Mouse (Mus musculus): ENCODE measurements around the gene Kmt2d. TPM values are rescaled to one million over a fixed set of nuclear protein-coding genes. Genes with fewer than 3 reads are reported as not detected.

Kmt2d gene
- polyA plus RNA-seq, 1 experiment from 2014 or later: 12.4 TPM

DNA sequence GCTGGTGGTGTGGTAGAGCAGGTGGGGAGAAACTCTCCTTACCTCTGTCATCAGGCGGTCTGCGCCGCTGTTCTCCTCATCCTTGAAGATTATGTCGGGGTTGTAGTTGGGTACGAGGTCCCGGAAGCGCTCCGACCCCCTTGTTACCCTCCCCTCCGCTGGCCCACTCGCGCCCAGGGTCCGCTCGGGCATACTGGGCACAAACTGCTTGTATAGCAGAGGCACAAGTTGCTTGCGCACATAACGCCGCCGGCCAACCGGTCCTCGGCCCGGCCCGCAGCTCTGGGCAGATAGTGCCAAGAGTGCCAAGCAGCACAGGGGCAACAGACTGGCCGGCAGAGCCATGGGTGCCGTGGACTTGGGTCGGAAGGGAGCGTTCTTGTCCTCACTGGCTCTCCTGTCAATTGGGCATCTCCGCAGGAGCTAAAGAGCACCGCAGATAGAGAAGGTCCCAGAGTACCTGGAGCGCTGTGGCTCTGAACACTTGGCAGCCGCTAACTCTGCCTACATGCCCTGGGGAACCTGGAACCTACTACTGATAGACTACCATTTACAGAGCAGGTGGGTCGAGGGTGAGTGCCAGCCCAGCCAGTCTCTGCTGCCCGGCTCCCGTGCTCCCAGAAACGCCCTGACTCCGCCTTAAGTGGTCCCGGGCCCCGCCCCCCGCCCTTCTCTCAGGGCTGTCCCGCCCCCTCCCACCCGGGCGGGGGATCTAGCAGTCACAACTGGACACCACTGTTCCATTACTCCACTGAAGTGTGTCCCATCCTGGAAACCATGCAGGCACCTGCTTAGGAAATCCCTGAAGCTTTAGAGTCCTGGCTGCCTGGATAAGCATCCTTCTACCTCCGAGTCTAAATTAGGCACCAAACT lies 27.2 kb upstream of the Kmt2d start, which contains the start of gene Dhh:
TSS of gene Dhh (minus strand) at position 613 of the 873 bp plus-strand sequence.
- under 1% methylated on average over 41 of the region's 41 CpGs for WGBS
- Histone ChIP-seq H3K4me3 (ENCODE audit: low read length) (peak within 1 kb of the TSS; percentile 41), H3K9ac (replicated peaks; ENCODE audit: low read length) (peak within 1 kb of the TSS; percentile 32), H3K9me3 (ENCODE audit: low read length) (no peaks in the 10 kb centered on the region), H3K27ac (ENCODE audit: low read length) (no peak within 1 kb of the TSS), H3K27me3 (ENCODE audit: insufficient read depth, low read length) (peaks cover 68% of the 10 kb centered on the region), H3K36me3 (ENCODE audit: insufficient read depth, low read length) (no peaks in the 10 kb centered on the region), H3K4me2 (replicated peaks; ENCODE audit: low read depth, low read length) (peak within 1 kb of the TSS; percentile 50), H3K4me1 (ENCODE audit: insufficient read depth, low read length) (peaks cover 45% of the 10 kb centered on the region)
- ATAC-seq (ENCODE audit: low FRiP score, low TSS enrichment): peak; percentile 40; the same call in 1 of the 2 replicates

DNA sequence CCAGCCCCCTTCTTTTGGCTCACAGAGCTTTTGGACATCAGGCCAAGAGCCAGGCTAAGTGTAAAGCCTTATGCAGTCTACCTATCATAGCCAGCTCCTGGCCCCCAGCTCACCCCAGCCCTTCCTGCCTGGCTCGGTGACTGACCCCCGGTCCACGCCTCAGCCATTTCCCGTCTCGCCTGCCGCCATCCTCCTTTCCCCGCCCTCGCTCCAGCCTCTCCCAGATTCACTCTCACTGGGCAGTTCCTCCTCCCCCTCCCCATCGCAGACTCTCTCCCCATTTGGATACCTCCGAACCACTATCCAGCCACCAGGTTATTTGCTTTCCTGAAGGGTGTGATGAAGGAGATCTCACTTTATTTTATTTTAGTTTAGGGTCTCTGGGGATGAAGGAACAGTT lies 26.5 kb upstream of the Kmt2d start:
- no peak for ATAC-seq (ENCODE audit: low FRiP score, low TSS enrichment)
- peaks cover 45% of the 10 kb centered on the region for H3K4me1 ChIP-seq (ENCODE audit: insufficient read depth, low read length)
- 2% methylated on average over 10 of the region's 10 CpGs for WGBS
- no peak overlapping the region for H3K9ac ChIP-seq (replicated peaks; ENCODE audit: low read length)
- peak overlapping the region; percentile 50 for H3K4me2 ChIP-seq (replicated peaks; ENCODE audit: low read depth, low read length)
- no peaks in the 10 kb centered on the region for H3K9me3 ChIP-seq (ENCODE audit: low read length)
- no peaks in the 10 kb centered on the region for H3K36me3 ChIP-seq (ENCODE audit: insufficient read depth, low read length)
- peaks cover 73% of the 10 kb centered on the region for H3K27me3 ChIP-seq (ENCODE audit: insufficient read depth, low read length)
- peak overlapping the region; percentile 41 for H3K4me3 ChIP-seq (ENCODE audit: low read length)
- no peak overlapping the region for H3K27ac ChIP-seq (ENCODE audit: low read length)

DNA sequence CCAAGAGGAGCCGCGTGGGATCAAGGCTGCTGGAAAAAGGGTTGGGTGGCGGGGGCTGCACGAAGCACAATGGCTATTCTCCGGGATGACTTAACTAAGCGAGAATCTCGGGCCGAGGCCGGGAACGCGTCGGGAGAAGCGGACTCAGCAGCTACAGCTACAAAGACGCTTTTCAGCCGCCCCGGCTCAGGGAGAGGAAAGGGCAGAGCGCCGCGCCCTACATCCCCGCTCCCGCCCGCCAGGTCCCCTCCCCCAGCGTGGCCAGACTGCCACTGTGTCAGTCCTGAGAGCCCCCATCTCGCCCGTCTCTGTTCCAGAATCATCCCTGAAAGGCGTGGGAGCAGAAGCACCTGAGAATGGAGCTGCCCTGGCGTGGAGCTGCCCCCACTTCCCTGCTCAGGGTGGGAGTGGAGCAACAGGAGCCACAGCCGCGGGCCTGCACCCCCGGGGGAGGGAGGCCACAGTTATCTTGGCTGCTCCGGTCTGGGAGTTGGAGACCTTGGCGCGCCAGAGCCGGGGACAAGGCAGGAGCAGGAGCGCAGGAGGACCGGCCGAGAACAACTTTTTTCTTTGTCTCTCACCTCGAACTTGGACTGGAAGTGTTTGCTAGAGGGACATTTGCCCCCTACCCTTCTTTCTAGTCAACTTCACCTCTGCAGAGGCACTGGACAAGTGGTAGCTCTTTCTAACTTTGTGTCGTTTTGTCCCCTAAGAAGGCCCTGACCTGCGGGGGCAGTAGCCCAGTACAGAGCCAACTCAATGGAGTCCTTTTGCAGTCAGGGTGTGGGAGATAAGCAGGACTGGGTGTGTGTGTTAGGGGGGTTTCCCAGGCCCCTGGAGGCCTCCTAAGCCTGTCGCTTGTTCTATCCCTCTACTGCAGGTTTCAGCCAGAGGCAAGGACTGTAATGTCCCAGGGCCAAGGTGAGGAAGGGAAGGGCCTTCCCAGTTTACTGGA lies 24.9 kb upstream of the Kmt2d start:
- peaks cover 50% of the 10 kb centered on the region for H3K4me1 ChIP-seq (ENCODE audit: insufficient read depth, low read length)
- H3K4me2 ChIP-seq (replicated peaks; ENCODE audit: low read depth, low read length): peak overlapping the region; percentile 47
- peak overlapping the region; percentile 30 for H3K4me3 ChIP-seq (ENCODE audit: low read length)
- H3K9me3 ChIP-seq (ENCODE audit: low read length): no peaks in the 10 kb centered on the region
- no peak overlapping the region for H3K27ac ChIP-seq (ENCODE audit: low read length)
- no peak for ATAC-seq (ENCODE audit: low FRiP score, low TSS enrichment)
- peaks cover 73% of the 10 kb centered on the region for H3K27me3 ChIP-seq (ENCODE audit: insufficient read depth, low read length)
- 4% methylated on average over 35 of the region's 41 CpGs for WGBS
- H3K9ac ChIP-seq (replicated peaks; ENCODE audit: low read length): peak overlapping the region; percentile 4; the same call in 1 of the 2 replicates
- H3K36me3 ChIP-seq (ENCODE audit: insufficient read depth, low read length): no peaks in the 10 kb centered on the region

DNA sequence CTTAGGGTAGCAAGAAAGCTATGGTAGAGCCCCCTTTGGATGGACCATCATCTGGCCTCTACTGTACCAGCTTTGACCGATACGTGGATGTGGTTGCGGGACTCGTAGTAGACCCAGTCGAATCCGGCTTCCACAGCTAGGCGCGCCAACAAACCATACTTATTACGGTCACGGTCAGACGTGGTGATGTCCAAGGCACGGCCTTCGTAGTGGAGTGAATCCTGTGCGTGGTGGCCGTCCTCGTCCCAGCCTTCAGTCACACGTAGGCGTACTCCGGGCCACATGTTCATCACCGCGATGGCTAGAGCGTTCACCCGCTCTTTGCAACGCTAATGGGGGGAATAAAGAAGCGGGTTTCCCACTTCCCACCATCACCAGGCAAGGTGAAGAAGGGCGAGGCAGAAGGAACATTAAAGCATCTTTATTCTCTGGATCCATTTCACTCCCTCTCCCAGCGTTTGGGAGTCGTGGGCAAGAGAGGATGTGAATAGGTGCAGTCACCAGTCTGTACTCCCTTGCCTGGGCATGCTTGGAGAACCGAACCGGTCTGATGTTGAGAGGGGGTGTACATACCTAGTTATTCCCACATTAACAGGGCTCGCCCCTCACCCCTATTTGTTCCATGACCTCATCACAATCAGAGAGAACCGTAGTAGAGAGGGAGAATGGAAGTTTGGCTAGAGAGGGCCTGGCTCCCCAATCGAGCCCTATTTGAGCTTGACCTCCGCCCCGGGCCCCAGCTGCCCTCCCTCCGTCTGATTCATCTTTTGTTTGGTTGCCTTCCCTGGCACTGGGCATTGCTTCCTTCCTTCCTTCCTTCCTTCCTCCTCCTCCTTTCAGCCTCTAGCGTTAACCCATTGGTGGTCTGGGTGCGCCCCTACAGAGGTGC lies 24.0 kb upstream of the Kmt2d start:
- Histone ChIP-seq H3K9ac (replicated peaks; ENCODE audit: low read length) (peak overlapping the region; percentile 50), H3K4me3 (ENCODE audit: low read length) (peak overlapping the region; percentile 57), H3K4me2 (replicated peaks; ENCODE audit: low read depth, low read length) (peak overlapping the region; percentile 97), H3K27me3 (ENCODE audit: insufficient read depth, low read length) (peaks cover 69% of the 10 kb centered on the region), H3K4me1 (ENCODE audit: insufficient read depth, low read length) (peaks cover 50% of the 10 kb centered on the region), H3K27ac (ENCODE audit: low read length) (no peak overlapping the region), H3K36me3 (ENCODE audit: insufficient read depth, low read length) (no peaks in the 10 kb centered on the region), H3K9me3 (ENCODE audit: low read length) (no peaks in the 10 kb centered on the region)
- ATAC-seq (ENCODE audit: low FRiP score, low TSS enrichment): no peak
- WGBS: 4% methylated on average over 37 of the region's 38 CpGs

DNA sequence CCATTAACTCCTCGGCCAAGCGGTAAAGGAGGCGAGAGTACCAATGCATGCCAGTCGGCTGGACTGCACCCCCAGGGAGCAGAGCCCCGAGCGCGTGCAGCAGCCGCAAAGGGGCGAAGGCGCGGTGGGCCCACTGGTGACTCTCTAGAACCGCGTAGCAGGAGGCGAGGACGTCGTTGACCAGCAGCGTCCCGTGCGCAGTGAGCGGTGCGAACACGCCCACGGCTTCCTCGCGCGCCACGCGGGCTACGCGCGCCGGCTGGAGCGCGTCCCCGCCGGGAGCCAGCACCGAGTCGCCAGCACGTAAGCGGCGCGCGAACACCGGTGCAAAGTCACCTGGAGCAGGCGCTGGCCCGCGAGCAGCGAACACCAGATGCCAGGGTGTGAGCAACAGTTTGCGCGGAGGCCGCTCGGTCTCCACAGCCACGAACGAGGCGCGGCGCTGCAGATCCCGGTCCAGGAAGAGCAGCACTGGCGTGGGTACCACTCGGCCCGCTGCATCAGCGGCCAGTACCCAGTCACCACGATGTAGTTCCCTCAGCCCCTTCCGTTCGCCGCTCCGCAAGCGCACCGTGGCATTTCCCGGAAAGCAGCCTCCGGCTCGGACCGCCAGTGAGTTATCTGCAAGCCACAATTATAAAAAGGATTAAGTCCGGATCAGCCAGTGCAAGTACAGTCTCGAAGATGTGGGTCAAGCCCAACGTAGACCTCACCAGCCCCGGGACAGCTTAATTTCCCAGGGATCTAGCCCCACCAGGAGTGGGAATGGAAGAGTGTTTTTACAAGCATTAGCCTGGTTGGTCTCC lies 23.1 kb upstream of the Kmt2d start, which contains the start of gene Rhebl1:
TSS of gene Rhebl1 (minus strand) at position 601 of the 806 bp plus-strand sequence.
- no peaks in the 10 kb centered on the region for H3K9me3 ChIP-seq (ENCODE audit: low read length)
- H3K4me2 ChIP-seq (replicated peaks; ENCODE audit: low read depth, low read length): peak within 1 kb of the TSS; percentile 97
- WGBS: under 1% methylated on average over 77 of the region's 77 CpGs
- H3K4me1 ChIP-seq (ENCODE audit: insufficient read depth, low read length): peaks cover 50% of the 10 kb centered on the region
- no peaks in the 10 kb centered on the region for H3K36me3 ChIP-seq (ENCODE audit: insufficient read depth, low read length)
- H3K9ac ChIP-seq (replicated peaks; ENCODE audit: low read length): peak within 1 kb of the TSS; percentile 50
- peak within 1 kb of the TSS; percentile 57 for H3K4me3 ChIP-seq (ENCODE audit: low read length)
- H3K27me3 ChIP-seq (ENCODE audit: insufficient read depth, low read length): peaks cover 65% of the 10 kb centered on the region
- no peak within 1 kb of the TSS for H3K27ac ChIP-seq (ENCODE audit: low read length)
- ATAC-seq (ENCODE audit: low FRiP score, low TSS enrichment): no peak

DNA sequence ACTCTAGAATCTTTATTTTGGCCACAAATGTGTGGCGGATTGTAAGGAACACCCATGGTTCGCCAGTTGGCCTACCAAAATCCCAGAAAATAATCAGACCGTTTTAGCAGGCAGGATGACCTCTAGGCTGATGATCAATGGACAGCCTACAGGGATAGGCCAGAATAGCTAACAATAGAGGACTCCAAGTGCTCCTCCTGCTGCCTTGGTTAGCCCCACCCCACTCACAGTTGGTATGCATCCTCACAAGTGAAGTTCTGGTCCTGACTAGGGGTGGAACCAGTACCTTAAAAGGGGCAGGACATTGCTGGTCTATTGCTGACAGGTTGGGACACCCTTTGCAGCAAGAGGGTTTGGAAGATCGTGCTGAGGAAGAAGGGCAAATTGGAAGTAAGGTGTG lies 22.0 kb upstream of the Kmt2d start:
- H3K4me1 ChIP-seq (ENCODE audit: insufficient read depth, low read length): peaks cover 42% of the 10 kb centered on the region
- H3K36me3 ChIP-seq (ENCODE audit: insufficient read depth, low read length): no peaks in the 10 kb centered on the region
- peaks cover 54% of the 10 kb centered on the region for H3K27me3 ChIP-seq (ENCODE audit: insufficient read depth, low read length)
- no peak overlapping the region for H3K4me2 ChIP-seq (replicated peaks; ENCODE audit: low read depth, low read length)
- ATAC-seq (ENCODE audit: low FRiP score, low TSS enrichment): no peak
- no peak overlapping the region for H3K9ac ChIP-seq (replicated peaks; ENCODE audit: low read length)
- H3K9me3 ChIP-seq (ENCODE audit: low read length): no peaks in the 10 kb centered on the region
- no peak overlapping the region for H3K27ac ChIP-seq (ENCODE audit: low read length)
- H3K4me3 ChIP-seq (ENCODE audit: low read length): no peak overlapping the region
- WGBS: 58% methylated on average over 4 of the region's 4 CpGs

DNA sequence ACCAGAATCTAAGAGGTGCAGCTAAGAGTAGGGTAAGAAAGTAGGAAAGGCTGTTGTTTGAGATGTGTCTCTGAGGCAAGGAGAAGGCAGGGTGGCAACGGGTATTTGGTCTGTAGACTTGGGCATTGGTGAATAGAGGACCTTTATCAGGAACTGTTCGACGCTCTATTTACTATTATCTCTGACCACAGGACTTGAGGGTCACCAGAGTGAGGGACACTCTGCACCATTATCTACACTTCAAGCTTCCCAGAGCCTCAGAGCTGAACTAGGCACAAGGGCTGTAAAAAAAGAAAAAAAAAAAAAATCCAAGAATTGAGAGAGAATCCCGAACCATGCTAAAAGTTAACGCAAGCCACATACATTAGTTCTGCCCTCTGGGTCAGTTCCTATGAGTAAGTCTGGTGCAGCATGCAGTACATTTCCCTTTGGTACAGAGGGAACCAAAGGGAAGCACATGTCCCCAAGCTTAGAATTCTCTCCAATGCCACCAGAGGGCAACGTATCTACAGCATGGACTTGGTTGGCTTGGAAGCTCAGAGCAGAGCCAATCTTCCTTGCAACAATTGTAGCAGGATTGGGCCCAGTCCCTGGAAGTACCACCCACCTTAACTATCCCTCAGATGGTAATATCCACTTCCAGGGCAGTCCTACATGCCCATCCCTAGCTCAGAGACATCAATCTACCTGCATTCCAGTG lies 21.1 kb upstream of the Kmt2d start:
- ATAC-seq (ENCODE audit: low FRiP score, low TSS enrichment): peak; percentile 44; the same call in 1 of the 2 replicates

DNA sequence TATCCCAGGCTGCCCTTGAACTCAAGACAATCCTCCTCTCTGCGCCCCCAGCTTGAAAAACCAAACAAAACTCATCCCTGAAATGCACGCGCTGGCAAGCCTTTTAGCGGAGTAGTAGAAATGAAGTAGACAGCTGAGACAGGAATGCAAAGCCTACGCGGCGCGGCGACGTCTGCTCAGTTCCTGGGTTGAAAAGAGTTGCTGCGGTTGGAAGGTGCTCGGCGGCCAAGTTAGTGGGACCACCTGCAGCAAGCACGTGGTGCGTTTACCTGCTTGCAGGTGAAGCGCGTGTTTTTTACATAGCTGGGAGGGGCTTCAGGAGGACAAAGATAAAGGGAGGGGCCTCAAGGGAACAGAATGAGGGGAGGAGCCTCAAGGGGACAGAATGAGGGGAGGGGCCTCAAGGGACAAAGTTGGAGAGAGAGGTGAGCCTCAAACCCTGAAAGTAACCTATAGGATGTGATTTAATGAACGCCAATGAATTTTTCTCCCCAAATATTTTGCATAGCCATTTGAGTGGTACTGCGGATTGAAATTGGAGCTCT lies 20.3 kb upstream of the Kmt2d start:
- no peak for ATAC-seq (ENCODE audit: low FRiP score, low TSS enrichment)
- WGBS: 12% methylated on average over 19 of the region's 19 CpGs
- peaks cover 36% of the 10 kb centered on the region for H3K27me3 ChIP-seq (ENCODE audit: insufficient read depth, low read length)
- H3K4me1 ChIP-seq (ENCODE audit: insufficient read depth, low read length): peaks cover 31% of the 10 kb centered on the region
- H3K36me3 ChIP-seq (ENCODE audit: insufficient read depth, low read length): no peaks in the 10 kb centered on the region
- H3K9me3 ChIP-seq (ENCODE audit: low read length): no peaks in the 10 kb centered on the region
- 0 out of 2 replicates have a peak overlapping the region, but pooled peaks have one; percentile 35 for H3K9ac ChIP-seq (replicated peaks; ENCODE audit: low read length)
- H3K4me3 ChIP-seq (ENCODE audit: low read length): peak overlapping the region; percentile 20
- H3K4me2 ChIP-seq (replicated peaks; ENCODE audit: low read depth, low read length): peak overlapping the region; percentile 48
- H3K27ac ChIP-seq (ENCODE audit: low read length): no peak overlapping the region

More for the DNA sequence above, 21.1 kb upstream of the Kmt2d start:
- H3K4me2 ChIP-seq (replicated peaks; ENCODE audit: low read depth, low read length): no peak overlapping the region
- no peaks in the 10 kb centered on the region for H3K36me3 ChIP-seq (ENCODE audit: insufficient read depth, low read length)
- H3K4me1 ChIP-seq (ENCODE audit: insufficient read depth, low read length): peaks cover 32% of the 10 kb centered on the region
- peaks cover 44% of the 10 kb centered on the region for H3K27me3 ChIP-seq (ENCODE audit: insufficient read depth, low read length)
- WGBS: 40% methylated on average over 6 of the region's 6 CpGs
- H3K27ac ChIP-seq (ENCODE audit: low read length): no peak overlapping the region
- H3K4me3 ChIP-seq (ENCODE audit: low read length): no peak overlapping the region
- H3K9me3 ChIP-seq (ENCODE audit: low read length): no peaks in the 10 kb centered on the region
- H3K9ac ChIP-seq (replicated peaks; ENCODE audit: low read length): no peak overlapping the region

Measured in kidney, embryonic 16.5 days (tissue).